Mouse (Mus musculus) cortical plate, adult 2 months (tissue): ENCODE data around the gene Ndufaf4. TPM values are rescaled to one million over a fixed set of nuclear protein-coding genes. Genes with fewer than 3 reads are reported as not detected.

ENCODE experiments used
- H3K27ac ChIP-seq: fragments of 200-500 bp; 2 replicates; pipeline ENCODE4 v1.5.1; 2012; ENCODE audit warnings: low read length, control low read depth, inconsistent platforms; ENCODE audit not compliant: insufficient read depth
- H3K4me1 ChIP-seq: fragments of 200-500 bp; 2 replicates; pipeline ENCODE4 v1.6.1; 2011; ENCODE audit warnings: low read length; ENCODE audit not compliant: control insufficient read depth, insufficient read depth
- H3K4me3 ChIP-seq: fragments of 200-500 bp; 2 replicates; pipeline ENCODE4 v1.5.1; 2011; ENCODE audit warnings: mild to moderate bottlenecking, low read length, control low read depth; ENCODE audit not compliant: insufficient read depth
- CTCF ChIP-seq: fragments of 200-500 bp; IDR thresholded peaks from 2 replicates; pipeline ENCODE4 v1.5.1; 2011; ENCODE audit warnings: mild to moderate bottlenecking, control low read depth, low read length; ENCODE audit not compliant: insufficient read depth; ENCODE audit errors: extremely low read depth
- POLR2A ChIP-seq: fragments of 200-500 bp; IDR thresholded peaks from 2 replicates; pipeline ENCODE4 v1.6.1; 2011; ENCODE audit warnings: mild to moderate bottlenecking, low read length, control low read depth; ENCODE audit not compliant: insufficient read depth; ENCODE audit errors: extremely low read depth
- polyA plus RNA-seq: library from polyadenylated mRNA; depleted of rRNA; stranded (reverse); fragments of >200 nt; gene quantifications from 2 replicates; pipeline ENCODE4 v1.2.3, GENCODE M21; 2012; rRNA removed

The Ndufaf4 gene
- polyA plus RNA-seq, 1 experiment = 19.4 TPM

GRCm38 (mm10) chr4:24899146-24899545, 1.3 kb downstream of the Ndufaf4 start:
- Histone ChIP-seq H3K27ac (no peak overlapping the region), H3K4me3 (peak overlapping the region; percentile 75; the same call in 1 of the 2 replicates), H3K4me1 (peaks cover 2% of the 10 kb centered on the region)
- TF ChIP-seq CTCF (no peak), POLR2A (no peak)

DNA sequence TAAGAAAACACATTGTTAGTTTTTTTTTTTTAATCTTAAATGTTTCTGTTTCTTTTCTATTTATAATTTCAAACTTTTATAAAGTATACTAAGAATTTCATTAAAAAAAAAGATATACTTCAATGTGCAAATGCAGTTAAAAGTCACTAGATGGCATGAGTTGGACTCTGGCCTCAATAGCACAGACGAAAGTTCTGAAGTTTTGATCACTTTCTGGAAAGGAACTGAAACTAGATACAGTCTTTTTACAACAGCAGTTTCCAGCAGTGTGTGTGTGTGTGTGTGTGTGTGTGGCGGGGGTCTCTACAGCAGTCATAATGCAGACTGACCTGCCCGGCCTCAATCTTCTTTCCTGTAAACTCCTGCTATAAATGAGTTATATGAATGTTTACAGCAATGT, 9.9 kb downstream of the Ndufaf4 start:
- H3K4me3 ChIP-seq = no peak overlapping the region
- H3K27ac ChIP-seq = no peak overlapping the region
- H3K4me1 ChIP-seq = no peaks in the 10 kb centered on the region
- TF ChIP-seq CTCF (0 out of 2 replicates have a peak, but pooled peaks have one; percentile 2), POLR2A (no peak)

- no peak overlapping the region for H3K27ac ChIP-seq
- no peaks in the 10 kb centered on the region for H3K4me1 ChIP-seq
- TF ChIP-seq CTCF (no peak), POLR2A (no peak)
- no peak overlapping the region for H3K4me3 ChIP-seq
These were observed 17.7 kb downstream of the Ndufaf4 start for GRCm38 (mm10) chr4:24915631-24916030.

DNA sequence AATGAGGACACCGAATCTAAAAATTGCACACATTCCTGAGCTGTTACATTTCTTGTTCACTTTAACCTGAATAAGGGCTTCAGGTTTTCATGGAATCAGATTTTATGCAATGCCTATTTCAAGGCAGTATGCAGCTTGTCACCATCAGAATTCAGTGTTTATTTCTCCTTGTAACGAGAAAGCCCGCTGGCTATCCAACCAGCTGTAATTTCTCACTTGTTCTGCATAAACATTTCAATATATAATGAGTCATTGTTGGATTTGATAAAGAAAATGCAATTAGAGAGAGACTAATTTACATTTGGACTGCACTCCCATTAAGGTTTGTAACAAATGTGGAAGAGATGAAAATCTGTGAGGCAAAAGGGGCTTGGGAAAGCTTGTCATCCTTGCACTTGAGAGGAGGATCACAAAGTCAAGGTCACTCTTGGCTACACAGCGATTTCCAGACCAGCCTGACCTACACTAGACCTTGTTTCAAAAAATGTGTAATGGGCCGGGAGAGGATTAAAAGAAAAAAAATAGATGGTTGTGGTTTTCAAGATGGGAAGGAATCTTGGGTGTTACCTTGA, 22.2 kb downstream of the Ndufaf4 start:
- no peak overlapping the region for H3K27ac ChIP-seq
- H3K4me1 ChIP-seq = no peaks in the 10 kb centered on the region; the same call in 1 of the 2 replicates
- no peak overlapping the region for H3K4me3 ChIP-seq
- no peak for TF ChIP-seq CTCF
- TF ChIP-seq POLR2A = no peak

DNA sequence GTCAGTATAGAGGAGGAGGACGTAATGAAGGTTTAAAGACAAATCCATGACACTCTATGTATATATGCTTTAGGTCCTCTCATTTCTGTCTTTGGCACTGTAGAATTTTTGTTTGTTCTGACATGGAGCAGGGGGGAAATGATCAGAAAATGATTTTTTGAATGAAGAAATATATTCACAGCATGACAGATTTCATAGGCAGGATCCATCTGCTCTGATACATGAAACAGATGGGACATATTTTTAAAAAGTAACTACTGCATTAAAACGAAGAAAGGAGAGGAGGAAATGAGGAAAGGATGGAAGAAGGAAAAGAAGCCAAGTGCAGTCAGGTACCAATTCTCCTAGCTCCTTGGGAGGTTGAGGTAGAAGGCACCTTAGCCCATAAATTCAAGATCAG, 26.8 kb downstream of the Ndufaf4 start:
- H3K4me3 ChIP-seq = no peak overlapping the region
- H3K27ac ChIP-seq = no peak overlapping the region
- TF ChIP-seq CTCF = no peak
- no peaks in the 10 kb centered on the region; the same call in 1 of the 2 replicates for H3K4me1 ChIP-seq

DNA sequence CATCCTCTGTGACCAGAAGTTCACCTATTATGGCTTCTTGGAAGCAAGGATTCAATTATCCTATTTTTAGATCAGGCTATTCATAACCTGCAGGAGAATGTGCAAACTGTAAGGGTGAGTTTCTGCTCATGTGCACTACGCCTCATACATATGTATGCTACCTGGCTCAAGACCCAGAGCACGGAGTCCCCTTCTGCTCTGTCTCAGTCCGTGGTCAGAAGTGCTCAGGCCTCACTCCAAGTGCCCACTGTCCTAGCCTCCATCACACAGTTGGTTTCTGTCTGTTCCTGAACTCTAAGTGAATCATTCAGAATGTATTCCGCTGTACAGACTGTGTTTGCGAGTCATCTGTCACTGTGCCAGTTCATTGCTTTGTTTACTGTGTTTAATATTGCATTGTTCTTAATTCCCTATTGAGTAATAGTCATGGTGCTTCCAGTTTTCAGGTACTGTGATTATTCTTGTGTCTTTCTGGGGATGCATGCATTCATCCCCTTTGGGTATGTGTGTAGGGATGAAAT, 30.4 kb downstream of the Ndufaf4 start:
- Histone ChIP-seq H3K4me1 (no peaks in the 10 kb centered on the region; the same call in 1 of the 2 replicates), H3K27ac (no peak overlapping the region), H3K4me3 (no peak overlapping the region)
- TF ChIP-seq CTCF (no peak), POLR2A (no peak)

- no peak for TF ChIP-seq CTCF
- TF ChIP-seq POLR2A = no peak
- Histone ChIP-seq H3K4me3 (no peak overlapping the region), H3K4me1 (no peaks in the 10 kb centered on the region; the same call in 1 of the 2 replicates), H3K27ac (no peak overlapping the region)
These were observed 31.0 kb downstream of the Ndufaf4 start for GRCm38 (mm10) chr4:24928926-24929325.

DNA sequence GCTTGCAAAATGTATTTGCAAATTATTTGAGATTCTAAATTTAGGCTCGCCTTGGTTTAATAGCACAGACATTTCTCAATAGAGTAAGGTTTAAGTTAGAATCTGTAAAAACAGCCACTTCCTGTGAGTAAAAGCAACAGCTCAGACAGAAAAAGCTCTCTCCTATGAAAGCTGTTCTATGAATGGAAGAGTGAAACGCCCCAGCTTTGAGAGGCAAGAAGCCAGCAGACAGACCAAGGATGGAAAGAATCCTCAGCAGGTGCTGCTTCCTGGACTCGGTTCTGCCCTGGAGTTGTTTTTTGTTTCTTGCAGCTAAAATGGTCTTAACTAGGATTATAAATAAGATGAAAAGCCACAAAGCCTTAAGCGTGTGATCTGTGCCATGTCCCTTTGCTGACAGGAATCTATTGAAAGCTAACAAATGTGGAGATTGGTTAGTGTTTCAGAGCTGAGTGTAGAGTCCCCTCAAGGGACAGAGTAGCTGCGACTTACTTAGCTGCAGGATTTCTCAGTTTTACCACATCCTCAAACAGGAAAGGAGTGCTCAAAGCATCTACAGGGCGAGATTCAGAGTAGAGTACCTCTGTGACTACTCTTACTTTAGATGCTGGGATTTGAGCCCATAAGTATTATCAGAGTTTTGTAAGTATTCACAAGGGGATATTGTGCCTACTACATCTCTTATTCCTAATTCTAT, 45.0 kb downstream of the Ndufaf4 start:
- H3K27ac ChIP-seq = no peak overlapping the region
- no peak for TF ChIP-seq CTCF
- TF ChIP-seq POLR2A = no peak
- peaks cover 6% of the 10 kb centered on the region; the same call in 1 of the 2 replicates for H3K4me1 ChIP-seq
- no peak overlapping the region for H3K4me3 ChIP-seq

Other genes with a start within 250 kb of the Ndufaf4 start
- gene Klhl32, start 47.0 kb upstream of the Ndufaf4 start, polyA plus RNA-seq = 6.9 and 8.0 TPM in 2 replicates
- 5.6 and 8.9 TPM in 2 replicates for gene Gpr63, start 68.3 kb downstream of the Ndufaf4 start, polyA plus RNA-seq